Comparison of ENCODE assay signal across 22 mouse cellular contexts in genomic region chr11:7228107-7228506, GRCm38 (mm10). TPM values are rescaled to one million over a fixed set of nuclear protein-coding genes. Genes with fewer than 3 reads are reported as not detected.
"Had no signal": no experiment of that assay in that cellular context is flagged by ENCODE, and none has a peak within 500 bp of the region (broad histone marks: within the 10 kb centered on the region; RNA-seq: fewer than 3 reads in every experiment).

No protein-coding gene starts in this region.

- H3K4me2 ChIP-seq: liver, embryonic 11.5 days; midbrain, embryonic 11.5 days had no signal

- DNase-seq: kidney, adult 18-20 months; kidney, postnatal 10 days; kidney, postnatal 36 days; liver, postnatal 0 days; lung, postnatal 14 days; lung, postnatal 4 days; midbrain, embryonic 14.5 days; right cerebral cortex, adult 18-20 months; right cerebral cortex, postnatal 14 days; right cerebral cortex, postnatal 4 days; thymus, adult 2 months; thymus, postnatal 14 days; thymus, postnatal 4 days had no signal

- ATAC-seq: liver, postnatal 0 days had no signal

- H3K9ac ChIP-seq: liver, embryonic 14.5 days; liver, postnatal 0 days had no signal

- H3K27ac ChIP-seq: liver, embryonic 14.5 days; stomach, postnatal 0 days had no signal

RNA-seq across cellular contexts. Expression of gene Igfbp1, which starts 30.5 kb away (rescaled TPM):
- polyA plus RNA-seq: midbrain, postnatal 0 days; neural tube, embryonic 14.5 days had no signal

RNA-seq across cellular contexts. Expression of gene Gm11985, which starts 39.7 kb away (rescaled TPM):
- polyA plus RNA-seq: kidney, embryonic 14.5 days; limb, embryonic 11.5 days; liver, embryonic 11.5 days; liver, embryonic 14.5 days; midbrain, embryonic 11.5 days; midbrain, embryonic 14.5 days; midbrain, postnatal 0 days; neural tube, embryonic 11.5 days; stomach, postnatal 0 days; thymus, adult 2 months had no signal
